Mouse (Mus musculus) bone marrow macrophage, adult 2 months (primary cell): Measurements from ENCODE around the gene Ehbp1l1. TPM values are rescaled to one million over a fixed set of nuclear protein-coding genes. Genes with fewer than 3 reads are reported as not detected.

ENCODE experiments used
- H3K27ac ChIP-seq: 2 replicates; pipeline ENCODE4 v1.5.1; 2012; ENCODE audit warnings: low read depth, low read length; ENCODE audit not compliant: insufficient read depth
- H3K4me1 ChIP-seq: 2 replicates; pipeline ENCODE4 v1.6.1; 2012; ENCODE audit warnings: low read length; ENCODE audit not compliant: control insufficient read depth, insufficient read depth
- H3K4me3 ChIP-seq: 2 replicates; pipeline ENCODE4 v1.5.1; 2012; ENCODE audit warnings: mild to moderate bottlenecking, low read length, moderate library complexity; ENCODE audit not compliant: insufficient read depth
- CTCF ChIP-seq: IDR thresholded peaks from 2 replicates; pipeline ENCODE4 v1.5.1; 2012; ENCODE audit warnings: low read depth, mild to moderate bottlenecking, low read length, moderate library complexity
- POLR2A ChIP-seq: IDR thresholded peaks from 2 replicates; pipeline ENCODE4 v1.6.1; 2012; ENCODE audit warnings: mild to moderate bottlenecking, low read depth, low read length, borderline replicate concordance
- polyA plus RNA-seq: library from polyadenylated mRNA; stranded (reverse); fragments of >200 nt; gene quantifications from 2 replicates; pipeline ENCODE4 v1.2.4, GENCODE M21; 2012; ENCODE audit not compliant: missing spikeins, insufficient read depth, insufficient read length

The Ehbp1l1 gene
- polyA plus RNA-seq, 1 experiment = 123 TPM

DNA sequence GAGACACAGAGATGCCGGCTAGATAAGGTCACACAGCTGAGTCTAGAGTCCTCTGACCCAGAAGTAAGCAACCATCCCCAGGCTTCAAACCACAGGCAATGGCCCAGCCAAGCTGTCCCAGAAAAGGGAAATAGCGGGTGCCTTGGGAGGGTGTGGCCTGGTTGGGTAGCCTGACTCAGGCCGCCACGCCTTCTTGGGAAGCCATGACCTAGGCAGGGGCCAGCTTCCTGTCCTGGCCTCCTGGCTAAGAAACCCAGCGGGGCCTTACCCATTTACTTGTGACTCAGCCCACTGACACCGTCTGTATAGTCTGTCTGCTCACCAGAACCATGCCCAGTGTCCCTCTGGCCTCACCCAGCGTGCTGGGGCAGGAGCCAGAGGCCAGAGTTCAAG is 1.6 kb downstream of the Ehbp1l1 start:
- Histone ChIP-seq H3K27ac (peak overlapping the region; percentile 97), H3K4me3 (peak overlapping the region; percentile 86), H3K4me1 (peaks cover 23% of the 10 kb centered on the region)
- TF ChIP-seq POLR2A = 0 out of 2 replicates have a peak, but pooled peaks have one; percentile 27
- no peak for TF ChIP-seq CTCF

DNA sequence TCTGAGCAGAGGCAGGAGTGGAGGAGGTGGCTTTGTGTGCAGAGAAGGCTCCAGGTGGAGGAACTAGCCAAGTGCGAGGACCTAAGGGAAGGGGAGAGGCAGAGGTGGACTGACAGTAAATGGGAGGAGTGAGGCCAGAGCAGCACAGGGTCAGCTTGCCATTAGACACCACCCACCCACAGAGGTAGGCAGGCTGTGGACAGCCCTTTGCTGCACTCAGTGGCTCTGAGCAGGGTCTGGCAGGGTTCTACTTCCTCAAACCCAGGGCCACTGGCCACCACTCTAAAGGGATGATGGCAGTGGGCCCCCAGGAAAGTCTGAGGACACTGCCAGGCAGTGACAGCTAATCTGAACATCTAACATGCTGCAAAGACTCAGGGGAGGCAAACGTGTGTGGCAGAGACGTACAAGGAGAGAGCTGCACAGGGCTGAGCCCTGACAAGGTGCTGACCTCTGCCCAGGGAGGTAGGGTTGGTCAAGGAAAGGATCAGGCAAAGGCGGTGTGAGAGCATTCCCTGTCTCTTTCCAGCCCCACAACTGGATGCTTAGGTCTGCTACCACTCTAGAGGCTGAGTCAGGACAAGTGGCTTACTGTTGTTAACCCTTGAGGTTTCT is 2.1 kb downstream of the Ehbp1l1 start:
- Histone ChIP-seq H3K4me3 (peak overlapping the region; percentile 58), H3K27ac (peak overlapping the region; percentile 85), H3K4me1 (peaks cover 23% of the 10 kb centered on the region)
- TF ChIP-seq CTCF (no peak), POLR2A (no peak)

DNA sequence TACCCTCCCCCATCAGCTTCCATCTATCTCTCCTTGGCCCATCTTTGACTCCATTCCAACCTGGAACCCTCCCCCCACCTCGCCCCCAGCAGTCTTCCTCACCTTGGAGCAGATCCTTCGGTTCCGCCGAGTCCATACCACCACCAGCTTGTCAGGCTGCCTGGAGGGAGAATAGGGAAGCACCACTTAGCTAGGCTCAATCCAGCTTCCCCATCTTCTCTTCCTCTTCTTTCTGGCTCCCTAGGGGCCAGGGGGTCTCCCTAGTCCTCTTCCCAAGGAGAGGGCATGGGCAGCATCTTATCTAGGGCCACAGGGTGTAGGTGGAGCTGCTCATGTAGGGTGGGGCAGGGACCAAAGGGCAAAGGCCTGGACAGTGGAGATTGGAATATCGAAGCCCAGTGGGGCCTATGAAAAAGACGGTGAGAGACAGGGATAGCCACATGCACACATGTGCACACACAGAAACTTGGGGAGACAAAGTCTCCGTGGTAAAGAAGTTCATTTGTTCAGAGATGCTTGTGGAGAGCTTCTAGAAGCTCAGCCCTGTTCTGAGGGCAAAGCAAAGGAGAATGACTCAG is 3.2 kb downstream of the Ehbp1l1 start:
- H3K27ac ChIP-seq = peak overlapping the region; percentile 85
- H3K4me1 ChIP-seq = peaks cover 23% of the 10 kb centered on the region
- peak overlapping the region; percentile 58 for H3K4me3 ChIP-seq
- TF ChIP-seq CTCF (no peak), POLR2A (no peak)

DNA sequence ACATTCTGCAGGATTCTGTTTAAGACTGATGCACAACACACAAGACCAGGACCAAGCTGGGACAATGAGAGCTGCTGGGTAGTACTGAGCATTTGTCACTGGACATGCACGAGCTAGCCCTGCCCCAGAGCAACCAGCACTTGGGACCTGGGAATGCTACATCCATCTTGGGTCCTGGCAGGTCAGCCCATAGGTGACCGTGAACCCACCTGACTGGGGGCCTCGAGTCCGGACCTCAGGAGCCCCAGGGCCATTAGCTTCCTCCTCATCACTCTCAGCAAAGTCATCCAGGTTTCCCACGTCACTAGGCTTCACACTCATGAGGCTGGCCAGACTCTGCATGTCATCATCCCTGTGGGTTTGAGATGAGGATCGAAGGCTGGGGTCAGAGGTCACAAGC is 4.9 kb downstream of the Ehbp1l1 start:
- Histone ChIP-seq H3K4me3 (no peak overlapping the region), H3K4me1 (peaks cover 16% of the 10 kb centered on the region), H3K27ac (no peak overlapping the region)
- TF ChIP-seq POLR2A = no peak

DNA sequence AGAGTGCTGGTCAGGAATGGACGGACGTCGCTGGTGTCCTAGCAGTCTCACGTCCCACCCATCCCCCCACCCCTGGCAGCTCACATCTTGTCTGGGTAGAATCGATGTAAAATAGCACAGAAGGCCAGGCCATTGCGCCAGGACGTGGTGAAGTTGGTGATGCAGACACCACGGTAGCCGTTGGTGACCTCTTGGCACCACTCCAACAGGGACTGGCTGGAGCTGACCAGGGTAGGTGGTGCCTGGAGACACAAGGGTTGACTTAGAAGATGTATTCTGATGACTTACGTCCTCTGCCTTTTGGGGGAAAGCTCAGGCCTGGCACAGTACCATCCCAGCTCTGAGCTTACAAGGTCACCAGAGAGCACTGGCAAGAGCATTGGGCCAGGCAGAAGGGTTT is 9.2 kb downstream of the Ehbp1l1 start:
- TF ChIP-seq CTCF (no peak), POLR2A (no peak)
- Histone ChIP-seq H3K4me3 (no peak overlapping the region), H3K4me1 (peaks cover 21% of the 10 kb centered on the region), H3K27ac (no peak overlapping the region)

DNA sequence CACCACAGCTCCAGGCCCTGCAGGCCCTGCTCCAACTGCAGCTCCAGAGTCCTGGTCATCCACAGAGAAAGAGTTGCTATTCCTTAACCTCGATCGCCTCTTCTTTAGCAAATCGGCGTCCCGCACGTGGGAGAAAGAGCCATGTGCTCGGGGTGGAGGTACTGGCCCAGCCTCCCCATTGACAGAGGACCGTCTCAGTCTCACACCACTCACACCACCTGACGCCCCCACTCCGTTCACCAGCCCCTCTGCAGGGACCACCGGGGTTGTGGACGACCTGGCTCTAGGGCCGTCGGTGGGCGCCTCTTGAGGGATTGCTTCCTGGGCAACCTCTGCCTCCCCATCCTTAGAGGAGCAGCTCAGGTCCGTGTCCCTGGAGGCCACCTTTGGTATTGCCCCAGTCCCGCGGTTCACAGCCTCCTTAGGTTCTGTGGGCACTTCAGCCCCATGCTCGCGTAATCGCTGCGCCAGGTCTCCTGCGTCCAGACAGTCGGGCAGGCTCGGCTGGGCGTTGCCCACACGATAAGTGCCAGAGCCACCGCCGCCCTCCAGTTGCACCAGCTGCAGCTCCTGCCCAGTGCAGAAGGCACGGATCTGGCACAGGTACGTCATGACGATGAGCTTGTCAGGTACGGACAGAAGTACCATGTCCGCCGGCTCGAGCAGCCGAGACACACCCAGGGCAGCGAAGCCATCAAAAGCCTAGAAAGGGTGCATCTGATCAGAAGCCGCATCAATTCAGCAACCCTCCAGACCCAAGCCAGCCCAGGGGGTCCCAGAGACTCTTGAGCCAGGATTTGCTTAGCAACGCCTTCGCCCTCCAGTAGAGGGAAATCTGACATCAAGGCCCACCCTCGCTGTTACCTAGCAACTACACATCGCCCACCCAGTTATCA is 10.1 kb downstream of the Ehbp1l1 start:
- H3K27ac ChIP-seq = no peak overlapping the region
- TF ChIP-seq POLR2A (no peak), CTCF (no peak)
- H3K4me3 ChIP-seq = no peak overlapping the region

DNA sequence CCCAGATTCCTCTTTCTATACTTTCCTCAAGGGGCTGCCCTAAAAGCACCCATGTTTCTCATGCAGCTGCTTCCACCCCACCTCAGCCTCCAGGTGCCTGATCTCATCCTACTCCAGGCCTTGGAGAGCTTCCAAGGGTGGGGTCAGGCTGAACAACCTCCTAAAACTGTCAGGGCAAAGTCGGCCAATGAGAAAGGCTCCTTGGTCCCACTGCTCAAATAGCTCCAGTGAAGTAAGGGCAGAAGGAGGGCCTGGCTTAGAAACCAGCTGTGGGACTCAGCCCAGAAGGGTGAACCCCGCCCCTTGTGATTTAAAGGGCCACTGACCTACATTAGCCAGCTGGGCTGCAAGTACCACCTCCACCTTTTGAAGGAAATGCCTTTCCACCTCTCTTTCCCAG is 12.4 kb downstream of the Ehbp1l1 start:
- TF ChIP-seq POLR2A (no peak), CTCF (no peak)
- Histone ChIP-seq H3K4me1 (peaks cover 33% of the 10 kb centered on the region), H3K27ac (peak overlapping the region; percentile 65)

More for the DNA sequence above, 10.1 kb downstream of the Ehbp1l1 start:
- peaks cover 28% of the 10 kb centered on the region for H3K4me1 ChIP-seq

DNA sequence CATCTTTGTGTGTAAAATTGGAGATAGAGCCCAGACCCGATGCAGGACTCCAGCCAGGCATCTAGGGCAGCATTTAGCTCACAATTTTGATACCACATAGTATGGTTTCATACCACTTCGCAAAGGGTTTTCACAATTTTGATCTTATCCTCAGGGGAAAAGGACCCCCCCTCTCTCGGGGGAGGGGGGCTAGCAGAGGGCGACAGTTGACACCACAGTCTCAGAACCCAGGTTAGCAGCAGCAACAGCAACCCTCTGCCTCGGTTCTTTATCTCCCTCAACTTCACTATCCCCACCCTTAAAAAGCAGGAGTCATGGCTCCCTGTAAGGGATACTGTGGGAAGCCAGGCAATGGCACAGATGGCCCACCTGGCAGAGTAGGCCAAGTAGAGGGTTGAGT is 12.9 kb downstream of the Ehbp1l1 start:
- peaks cover 33% of the 10 kb centered on the region for H3K4me1 ChIP-seq
- peak overlapping the region; percentile 26 for H3K4me3 ChIP-seq
- H3K27ac ChIP-seq = peak overlapping the region; percentile 65
- TF ChIP-seq POLR2A (no peak), CTCF (no peak)

More for the DNA sequence above, 12.4 kb downstream of the Ehbp1l1 start:
- peak overlapping the region; percentile 26 for H3K4me3 ChIP-seq

DNA sequence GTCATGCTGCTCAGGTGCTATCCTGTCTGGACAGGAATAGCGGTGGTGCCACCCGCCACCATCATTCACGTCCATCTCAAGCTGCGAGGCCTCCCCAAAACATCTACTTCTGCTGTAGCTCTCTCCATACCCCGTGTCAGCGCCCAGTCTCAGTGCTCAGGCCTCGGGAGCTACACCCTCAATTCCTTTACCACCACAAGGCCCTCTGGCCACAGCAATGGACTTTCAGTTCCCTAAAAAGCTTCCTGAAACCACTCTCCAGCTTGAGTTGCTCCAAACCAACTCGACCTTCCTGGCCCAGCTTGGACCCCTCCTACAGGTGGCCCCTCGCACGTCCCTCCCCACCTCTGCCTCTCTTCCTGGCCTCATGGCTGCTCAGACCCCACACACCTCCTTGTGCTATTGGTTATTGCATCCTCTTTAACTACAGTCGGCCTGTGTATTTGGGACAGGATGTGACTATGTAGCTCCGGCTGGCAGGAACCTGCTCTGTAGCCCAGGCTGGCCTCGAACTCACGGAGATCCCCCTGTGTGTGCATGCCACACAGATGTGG is 14.1 kb downstream of the Ehbp1l1 start:
- H3K4me3 ChIP-seq = no peak overlapping the region
- TF ChIP-seq POLR2A (no peak), CTCF (no peak)
- peaks cover 33% of the 10 kb centered on the region for H3K4me1 ChIP-seq
- peak overlapping the region; percentile 80 for H3K27ac ChIP-seq

DNA sequence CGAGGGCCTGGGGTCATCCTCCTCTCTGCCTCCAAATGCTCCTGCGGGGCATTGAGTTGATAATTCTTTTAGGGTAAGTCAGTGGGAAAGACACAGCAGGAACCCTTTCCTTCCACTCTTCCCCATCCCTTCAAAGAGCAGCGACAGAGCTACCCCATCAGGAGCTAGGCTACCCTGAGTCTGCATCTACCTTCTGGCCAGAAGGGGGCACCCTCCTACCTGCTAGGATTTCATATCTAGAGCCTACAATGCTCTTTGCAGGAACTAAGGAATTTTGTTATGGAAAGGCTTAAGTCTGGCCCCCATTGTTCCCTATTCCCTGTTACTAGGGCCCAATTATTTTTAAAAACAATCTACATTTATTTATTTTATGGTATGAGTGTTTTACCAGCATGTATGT is 14.9 kb downstream of the Ehbp1l1 start:
- H3K4me1 ChIP-seq = peaks cover 33% of the 10 kb centered on the region
- H3K4me3 ChIP-seq = no peak overlapping the region
- peak overlapping the region; percentile 80 for H3K27ac ChIP-seq
- TF ChIP-seq POLR2A = no peak
- TF ChIP-seq CTCF = peak; percentile 26; the same call in 1 of the 2 replicates
